Mouse (Mus musculus) kidney, postnatal 4 days (tissue): ENCODE measurements at regions not wholly inside any gene's neighbourhood (a gene's known extent, or its start where the extent isn't known, plus 50 kb on each side); places are given as distances from the start of the nearest gene placed in this dataset.

Experiments
- DNase-seq, 2 experiments: peaks; one replicate each; pipeline ENCODE4 v3.0.0; 2021; ENCODE audit warnings: mixed read lengths in 2 of 2

- DNase-seq, result no peak
These were observed 2914.2 kb upstream of the Gm6569 start for GRCm38 (mm10) chr15:70920138-70920537.

- DNase-seq, result peak; percentile 69
These were observed 2913.5 kb upstream of the Gm6569 start for GRCm38 (mm10) chr15:70920862-70921261.
